Mouse (Mus musculus) urinary bladder, postnatal 14 days (tissue): Measurements from ENCODE around the gene Thumpd2.

ENCODE experiments used
- DNase-seq: peaks from one replicate; pipeline ENCODE4 v3.0.0; 2021; ENCODE audit warnings: low spot score

The Thumpd2 gene

GRCm38 (mm10) chr17:81031830-81032442, 32.9 kb downstream of the Thumpd2 start:
- no peak for DNase-seq

- DNase-seq: no peak
Measured at GRCm38 (mm10) chr17:81027331-81027730, 37.6 kb downstream of the Thumpd2 start.

GRCm38 (mm10) chr17:81017132-81017531, 47.8 kb downstream of the Thumpd2 start:
- no peak for DNase-seq

GRCm38 (mm10) chr17:81015814-81016447, 49.0 kb downstream of the Thumpd2 start:
- peak; percentile 52 for DNase-seq

GRCm38 (mm10) chr17:81010844-81011685, 53.8 kb downstream of the Thumpd2 start:
- DNase-seq: no peak

- DNase-seq: no peak
Measured at GRCm38 (mm10) chr17:81010199-81010598, 54.7 kb downstream of the Thumpd2 start.

GRCm38 (mm10) chr17:81009112-81009511, 55.8 kb downstream of the Thumpd2 start:
- DNase-seq: no peak

- DNase-seq: no peak
Measured at GRCm38 (mm10) chr17:81005292-81005691, 59.6 kb downstream of the Thumpd2 start.

- DNase-seq: no peak
Measured at GRCm38 (mm10) chr17:81004454-81004853, 60.4 kb downstream of the Thumpd2 start.

- DNase-seq: no peak
Measured at GRCm38 (mm10) chr17:81002130-81002529, 62.8 kb downstream of the Thumpd2 start.

- DNase-seq: no peak
Measured at GRCm38 (mm10) chr17:81001647-81002046, 63.2 kb downstream of the Thumpd2 start.

- DNase-seq: no peak
Measured at GRCm38 (mm10) chr17:81001010-81001409, 63.9 kb downstream of the Thumpd2 start.

- DNase-seq: no peak
Measured at GRCm38 (mm10) chr17:80998958-80999357, 65.9 kb downstream of the Thumpd2 start.

- DNase-seq: no peak
Measured at GRCm38 (mm10) chr17:80997226-80997625, 67.7 kb downstream of the Thumpd2 start.

GRCm38 (mm10) chr17:80991535-80992127, 73.3 kb downstream of the Thumpd2 start:
- DNase-seq: no peak

GRCm38 (mm10) chr17:80982976-80983375, 81.9 kb downstream of the Thumpd2 start:
- no peak for DNase-seq

GRCm38 (mm10) chr17:80982412-80982787, 82.5 kb downstream of the Thumpd2 start:
- DNase-seq: peak; percentile 72

GRCm38 (mm10) chr17:80981721-80982411, 83.0 kb downstream of the Thumpd2 start:
- DNase-seq: peak; percentile 23

GRCm38 (mm10) chr17:80980096-80980495, 84.8 kb downstream of the Thumpd2 start:
- DNase-seq: no peak

- DNase-seq: no peak
Measured at GRCm38 (mm10) chr17:80977245-80977644, 87.6 kb downstream of the Thumpd2 start.
